15 mouse cellular contexts compared by ENCODE assay signal in the genomic region with DNA sequence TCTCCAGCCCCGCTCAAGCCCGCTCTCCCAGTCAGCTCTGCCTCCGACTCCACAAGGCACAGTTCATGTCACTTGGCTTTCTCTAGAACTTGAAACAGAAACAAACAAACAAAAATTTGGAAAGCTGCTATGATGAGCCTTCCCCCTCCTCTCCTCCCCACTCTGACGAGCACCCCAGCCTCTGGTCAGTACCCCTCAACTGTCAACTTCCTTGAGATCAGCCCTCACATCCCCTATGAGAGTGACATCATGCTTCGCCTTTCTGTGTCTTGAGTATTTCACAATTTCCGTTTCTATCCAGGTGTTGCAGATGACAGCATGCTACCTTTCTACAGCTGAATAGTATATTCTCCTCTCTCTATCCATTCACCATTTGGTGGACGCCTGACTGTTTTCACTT.
"Had no signal": no experiment of that assay in that cellular context is flagged by ENCODE, and none has a peak within 500 bp of the region (broad histone marks: within the 10 kb centered on the region; RNA-seq: fewer than 3 reads in every experiment).

No protein-coding gene starts in this region.

- ATAC-seq: liver, embryonic 12.5 days; liver, postnatal 0 days; lung, postnatal 0 days; midbrain, embryonic 16.5 days had no signal

- DNase-seq: left cerebral cortex, postnatal 4 days; liver; liver, embryonic 13.5 days; liver, postnatal 0 days; lung, adult 18-20 months; lung, adult 2 months; lung, embryonic 14.5 days; lung, postnatal 10 days; lung, postnatal 14 days; lung, postnatal 36 days; lung, postnatal 4 days; midbrain, embryonic 14.5 days had no signal
